Mouse (Mus musculus) brain, embryonic 14.5 days (tissue): ENCODE results near the gene Fzd2.

Experiments
- CTCF ChIP-seq: fragments of 200-500 bp; IDR thresholded peaks from 2 replicates; pipeline ENCODE4 v1.5.1; 2012; ENCODE audit warnings: inconsistent platforms, mild to moderate bottlenecking, moderate library complexity, borderline replicate concordance; ENCODE audit not compliant: insufficient read depth, insufficient read length; ENCODE audit errors: extremely low read depth
- POLR2A ChIP-seq: fragments of 200-500 bp; IDR thresholded peaks from 2 replicates; pipeline ENCODE4 v1.6.1; 2012; ENCODE audit warnings: mild to moderate bottlenecking, inconsistent platforms, borderline replicate concordance; ENCODE audit not compliant: poor library complexity, insufficient read depth, insufficient read length, severe bottlenecking; ENCODE audit errors: extremely low read depth

GRCm38 (mm10) chr11:102582016-102582610, 22.1 kb upstream of the Fzd2 start:
- no peak for TF ChIP-seq CTCF
- TF ChIP-seq POLR2A: no peak
